Mouse (Mus musculus) midbrain, embryonic 10.5 days (tissue): ENCODE measurements at regions not wholly inside any gene's neighbourhood (a gene's known extent, or its start where the extent isn't known, plus 50 kb on each side); places are given as distances from the start of the nearest gene placed in this dataset.

Experiments used
- DNase-seq: peaks from one replicate; pipeline ENCODE4 v3.0.0-alpha.2; 2017; ENCODE audit warnings: low spot score
- H3K27ac ChIP-seq: fragments of 300-500 bp; sonication (generic); replicated peaks from 2 replicates; pipeline ENCODE4 v1.5.1; 2016; ENCODE audit warnings: mild to moderate bottlenecking
- H3K27me3 ChIP-seq: fragments of 300-500 bp; sonication (generic); 2 replicates; pipeline ENCODE4 v1.6.1; 2016; ENCODE audit warnings: low read depth, mild to moderate bottlenecking; ENCODE audit not compliant: poor library complexity, severe bottlenecking
- H3K36me3 ChIP-seq: fragments of 300-500 bp; sonication (generic); 2 replicates; pipeline ENCODE4 v1.6.1; 2016; ENCODE audit warnings: mild to moderate bottlenecking, moderate library complexity
- H3K4me1 ChIP-seq: fragments of 300-500 bp; sonication (generic); 2 replicates; pipeline ENCODE4 v1.6.1; 2016
- H3K4me3 ChIP-seq: fragments of 300-500 bp; sonication (generic); 2 replicates; pipeline ENCODE4 v1.5.1; 2016; ENCODE audit warnings: mild to moderate bottlenecking, moderate library complexity
- H3K9me3 ChIP-seq: fragments of 300-500 bp; sonication (generic); replicated peaks from 2 replicates; pipeline ENCODE4 v1.6.1; 2016; ENCODE audit warnings: mild to moderate bottlenecking
- WGBS: fragments of 180-500 bp; shearing (Covaris S2); methylation state at CpG from one replicate; pipeline ENCODE4 v1.1.7; 2016; 5-methylcytosine and 5-hydroxymethylcytosine counted together

- WGBS = 85% methylated on average over 4 of the region's 4 CpGs
- Histone ChIP-seq H3K27me3 (no peaks in the 10 kb centered on the region), H3K36me3 (no peaks in the 10 kb centered on the region), H3K9me3 (no peaks in the 10 kb centered on the region), H3K27ac (no peak overlapping the region), H3K4me1 (no peaks in the 10 kb centered on the region), H3K4me3 (no peak overlapping the region)
- DNase-seq = no peak
These were observed 224.1 kb upstream of the Gm9747 start for GRCm38 (mm10) chr1:82008805-82009204.

- Histone ChIP-seq H3K27ac (no peak overlapping the region), H3K36me3 (no peaks in the 10 kb centered on the region), H3K4me1 (no peaks in the 10 kb centered on the region), H3K9me3 (no peaks in the 10 kb centered on the region), H3K4me3 (no peak overlapping the region), H3K27me3 (no peaks in the 10 kb centered on the region)
- 67% methylated on average over 1 of the region's 1 CpGs for WGBS
- DNase-seq = no peak
These were observed 221.9 kb upstream of the Gm9747 start for GRCm38 (mm10) chr1:82010995-82011394.

- H3K36me3 ChIP-seq = no peaks in the 10 kb centered on the region
- no peaks in the 10 kb centered on the region for H3K9me3 ChIP-seq
- no peak overlapping the region for H3K27ac ChIP-seq
- H3K27me3 ChIP-seq = no peaks in the 10 kb centered on the region
- H3K4me3 ChIP-seq = no peak overlapping the region
- no peak for DNase-seq
- H3K4me1 ChIP-seq = no peaks in the 10 kb centered on the region
These were observed 217.6 kb upstream of the Gm9747 start for GRCm38 (mm10) chr1:82015341-82015740.

GRCm38 (mm10) chr1:82018701-82019404, 214.1 kb upstream of the Gm9747 start:
- Histone ChIP-seq H3K27ac (no peak overlapping the region), H3K27me3 (no peaks in the 10 kb centered on the region), H3K9me3 (no peaks in the 10 kb centered on the region), H3K4me3 (no peak overlapping the region), H3K36me3 (no peaks in the 10 kb centered on the region), H3K4me1 (no peaks in the 10 kb centered on the region)
- DNase-seq = no peak
- WGBS = 91% methylated on average over 7 of the region's 7 CpGs

- no peak for DNase-seq
- Histone ChIP-seq H3K4me1 (0 out of 2 replicates have a peak, but pooled peaks cover 3% of the 10 kb centered on the region), H3K36me3 (no peaks in the 10 kb centered on the region), H3K9me3 (no peaks in the 10 kb centered on the region), H3K27me3 (no peaks in the 10 kb centered on the region), H3K4me3 (no peak overlapping the region), H3K27ac (no peak overlapping the region)
These were observed 205.2 kb upstream of the Gm9747 start for GRCm38 (mm10) chr1:82027761-82028160.

GRCm38 (mm10) chr1:82031130-82031529, 201.8 kb upstream of the Gm9747 start:
- no peaks in the 10 kb centered on the region for H3K36me3 ChIP-seq
- H3K4me1 ChIP-seq = 0 out of 2 replicates have a peak, but pooled peaks cover 3% of the 10 kb centered on the region
- no peak for DNase-seq

GRCm38 (mm10) chr1:82032410-82032809, 200.5 kb upstream of the Gm9747 start:
- Histone ChIP-seq H3K27ac (no peak overlapping the region), H3K4me3 (no peak overlapping the region), H3K27me3 (no peaks in the 10 kb centered on the region), H3K4me1 (0 out of 2 replicates have a peak, but pooled peaks cover 3% of the 10 kb centered on the region), H3K9me3 (no peaks in the 10 kb centered on the region), H3K36me3 (no peaks in the 10 kb centered on the region)
- DNase-seq = no peak
- WGBS = 94% methylated on average over 1 of the region's 1 CpGs

More at GRCm38 (mm10) chr1:82031130-82031529, 201.8 kb upstream of the Gm9747 start:
- Histone ChIP-seq H3K27me3 (no peaks in the 10 kb centered on the region), H3K9me3 (no peaks in the 10 kb centered on the region), H3K27ac (no peak overlapping the region), H3K4me3 (no peak overlapping the region)
- 82% methylated on average over 7 of the region's 7 CpGs for WGBS

- Histone ChIP-seq H3K9me3 (no peaks in the 10 kb centered on the region), H3K27me3 (no peaks in the 10 kb centered on the region), H3K4me1 (peaks cover 5% of the 10 kb centered on the region; the same call in 1 of the 2 replicates), H3K4me3 (no peak overlapping the region), H3K27ac (no peak overlapping the region), H3K36me3 (no peaks in the 10 kb centered on the region)
- no peak for DNase-seq
- 89% methylated on average over 4 of the region's 4 CpGs for WGBS
These were observed 194.7 kb upstream of the Gm9747 start for GRCm38 (mm10) chr1:82038171-82038570.

GRCm38 (mm10) chr1:82038698-82039097, 194.2 kb upstream of the Gm9747 start:
- no peaks in the 10 kb centered on the region for H3K27me3 ChIP-seq
- H3K4me3 ChIP-seq = no peak overlapping the region
- H3K4me1 ChIP-seq = peaks cover 5% of the 10 kb centered on the region; the same call in 1 of the 2 replicates
- no peaks in the 10 kb centered on the region for H3K36me3 ChIP-seq
- DNase-seq = no peak
- no peaks in the 10 kb centered on the region for H3K9me3 ChIP-seq
- H3K27ac ChIP-seq = no peak overlapping the region
- WGBS = 76% methylated on average over 1 of the region's 1 CpGs

GRCm38 (mm10) chr1:82041286-82042050, 191.4 kb upstream of the Gm9747 start:
- no peaks in the 10 kb centered on the region for H3K9me3 ChIP-seq
- no peaks in the 10 kb centered on the region for H3K27me3 ChIP-seq
- DNase-seq = no peak
- no peak overlapping the region for H3K4me3 ChIP-seq
- no peak overlapping the region for H3K27ac ChIP-seq
- 68% methylated on average over 3 of the region's 3 CpGs for WGBS
- H3K36me3 ChIP-seq = no peaks in the 10 kb centered on the region
- peaks cover 5% of the 10 kb centered on the region; the same call in 1 of the 2 replicates for H3K4me1 ChIP-seq

GRCm38 (mm10) chr1:82042051-82042432, 190.9 kb upstream of the Gm9747 start:
- H3K27ac ChIP-seq = no peak overlapping the region
- H3K27me3 ChIP-seq = no peaks in the 10 kb centered on the region
- no peaks in the 10 kb centered on the region for H3K9me3 ChIP-seq
- no peaks in the 10 kb centered on the region for H3K36me3 ChIP-seq
- no peak for DNase-seq
- peaks cover 5% of the 10 kb centered on the region; the same call in 1 of the 2 replicates for H3K4me1 ChIP-seq
- WGBS = 32% methylated on average over 2 of the region's 2 CpGs
- no peak overlapping the region for H3K4me3 ChIP-seq

- WGBS = 34% methylated on average over 3 of the region's 3 CpGs
- H3K4me1 ChIP-seq = peaks cover 5% of the 10 kb centered on the region; the same call in 1 of the 2 replicates
- H3K36me3 ChIP-seq = no peaks in the 10 kb centered on the region
- DNase-seq = no peak
- H3K9me3 ChIP-seq = no peaks in the 10 kb centered on the region
- no peak overlapping the region for H3K4me3 ChIP-seq
- no peaks in the 10 kb centered on the region for H3K27me3 ChIP-seq
- no peak overlapping the region for H3K27ac ChIP-seq
These were observed 190.4 kb upstream of the Gm9747 start for GRCm38 (mm10) chr1:82042527-82042926.

GRCm38 (mm10) chr1:82066291-82066690, 166.6 kb upstream of the Gm9747 start:
- H3K27ac ChIP-seq = no peak overlapping the region

More at GRCm38 (mm10) chr1:82066291-82066690, 166.6 kb upstream of the Gm9747 start:
- WGBS = 84% methylated on average over 6 of the region's 6 CpGs
- Histone ChIP-seq H3K27me3 (no peaks in the 10 kb centered on the region), H3K36me3 (no peaks in the 10 kb centered on the region), H3K4me3 (no peak overlapping the region), H3K9me3 (no peaks in the 10 kb centered on the region), H3K4me1 (peaks cover 17% of the 10 kb centered on the region)
- no peak for DNase-seq
